8 mouse cellular contexts compared by ENCODE assay signal in genomic region chr7:74423928-74424850, GRCm38 (mm10).
A peak's percentile ranks its signal among the peaks of the same experiment; 100 is the strongest.
DNase-seq lines count a peak whose midpoint lies in the region; ATAC-seq lines count a peak whose summit lies in the region.

No protein-coding gene starts in this region.

- H3K27ac ChIP-seq in hindbrain, embryonic 11.5 days (ENCODE audit: low read depth, low read length), result no peak overlapping the region
- H3K27ac ChIP-seq in hindbrain, embryonic 10.5 days, result no peak overlapping the region
- 0 out of 2 replicates have a peak overlapping the region, but pooled peaks have one; percentile 14 for H3K27ac ChIP-seq in forebrain, embryonic 16.5 days (ENCODE audit: low read length)
- H3K27ac ChIP-seq in stomach, embryonic 14.5 days (ENCODE audit: low read length), result peak overlapping the region; percentile 39; the same call in 1 of the 2 replicates

- no peaks in the 10 kb centered on the region for H3K27me3 ChIP-seq in hindbrain, embryonic 11.5 days (ENCODE audit: control insufficient read depth, insufficient read depth, low read length)
- no peaks in the 10 kb centered on the region for H3K27me3 ChIP-seq in hindbrain, embryonic 10.5 days (ENCODE audit: insufficient read depth, poor library complexity, severe bottlenecking)
- H3K27me3 ChIP-seq in forebrain, embryonic 16.5 days (replicated peaks; ENCODE audit: control insufficient read depth, insufficient read depth, low read length), result no peaks in the 10 kb centered on the region
- no peaks in the 10 kb centered on the region for H3K27me3 ChIP-seq in stomach, embryonic 14.5 days (ENCODE audit: control insufficient read depth, insufficient read depth, low read length)

- no peaks in the 10 kb centered on the region for H3K4me1 ChIP-seq in hindbrain, embryonic 11.5 days (replicated peaks; ENCODE audit: control insufficient read depth, insufficient read depth, low read length)
- peaks cover 16% of the 10 kb centered on the region for H3K4me1 ChIP-seq in hindbrain, embryonic 10.5 days (replicated peaks)
- peaks cover 25% of the 10 kb centered on the region for H3K4me1 ChIP-seq in forebrain, embryonic 16.5 days (replicated peaks; ENCODE audit: control insufficient read depth, insufficient read depth, low read length)
- peaks cover 12% of the 10 kb centered on the region; the same call in 1 of the 2 replicates for H3K4me1 ChIP-seq in stomach, embryonic 14.5 days (ENCODE audit: control insufficient read depth, insufficient read depth, low read length)

- 73% methylated on average over 9 of the region's 9 CpGs for WGBS in hindbrain, embryonic 11.5 days
- 68% methylated on average over 9 of the region's 9 CpGs for WGBS in hindbrain, embryonic 10.5 days
- WGBS in forebrain, embryonic 16.5 days, result 34% methylated on average over 9 of the region's 9 CpGs
- WGBS in stomach, embryonic 14.5 days, result 33% methylated on average over 9 of the region's 9 CpGs

- no peak overlapping the region for H3K4me2 ChIP-seq in hindbrain, embryonic 11.5 days (replicated peaks; ENCODE audit: low read depth, low read length)
- no peak overlapping the region for H3K4me2 ChIP-seq in forebrain, embryonic 16.5 days (ENCODE audit: low read length)
- H3K4me2 ChIP-seq in stomach, embryonic 14.5 days (replicated peaks; ENCODE audit: low read depth, low read length), result no peak overlapping the region

- no peaks in the 10 kb centered on the region for H3K9me3 ChIP-seq in hindbrain, embryonic 11.5 days (ENCODE audit: control insufficient read depth, low read length)
- H3K9me3 ChIP-seq in hindbrain, embryonic 10.5 days, result no peaks in the 10 kb centered on the region
- H3K9me3 ChIP-seq in forebrain, embryonic 16.5 days (ENCODE audit: control insufficient read depth, low read length), result no peaks in the 10 kb centered on the region
- H3K9me3 ChIP-seq in stomach, embryonic 14.5 days (ENCODE audit: control insufficient read depth, low read depth, low read length), result no peaks in the 10 kb centered on the region

- ATAC-seq in hindbrain, embryonic 11.5 days (ENCODE audit: low FRiP score), result no peak
- peak; percentile 61 for ATAC-seq in forebrain, embryonic 16.5 days
- ATAC-seq in stomach, embryonic 14.5 days (ENCODE audit: insufficient number of reproducible peaks, insufficient read depth, low FRiP score, low read depth), result peak; percentile 77; the same call in 1 of the 2 replicates

- H3K36me3 ChIP-seq in hindbrain, embryonic 11.5 days (ENCODE audit: control insufficient read depth, insufficient read depth, low read length), result no peaks in the 10 kb centered on the region
- no peaks in the 10 kb centered on the region for H3K36me3 ChIP-seq in hindbrain, embryonic 10.5 days
- H3K36me3 ChIP-seq in forebrain, embryonic 16.5 days (ENCODE audit: control insufficient read depth, insufficient read depth), result no peaks in the 10 kb centered on the region
- H3K36me3 ChIP-seq in stomach, embryonic 14.5 days (ENCODE audit: control insufficient read depth, insufficient read depth, low read length), result no peaks in the 10 kb centered on the region

- H3K4me3 ChIP-seq in hindbrain, embryonic 11.5 days (ENCODE audit: low read depth, low read length), result no peak overlapping the region
- no peak overlapping the region for H3K4me3 ChIP-seq in hindbrain, embryonic 10.5 days
- no peak overlapping the region for H3K4me3 ChIP-seq in forebrain, embryonic 16.5 days (replicated peaks; ENCODE audit: low read length)
- no peak overlapping the region for H3K4me3 ChIP-seq in stomach, embryonic 14.5 days (ENCODE audit: low read depth, low read length)

- no peak overlapping the region for H3K9ac ChIP-seq in hindbrain, embryonic 11.5 days (ENCODE audit: low read depth, low read length)
- no peak overlapping the region for H3K9ac ChIP-seq in forebrain, embryonic 16.5 days (replicated peaks; ENCODE audit: low read depth, low read length)
- H3K9ac ChIP-seq in stomach, embryonic 14.5 days (replicated peaks; ENCODE audit: low read depth, low read length), result no peak overlapping the region

- DNase-seq in hindbrain, embryonic 11.5 days (ENCODE audit: low spot score), result peak; percentile 13
- no peak for DNase-seq in hindbrain, embryonic 10.5 days (ENCODE audit: low spot score)
- DNase-seq in adipocyte (ENCODE audit: low spot score), result peak; percentile 53
- DNase-seq in kidney, postnatal 36 days, result peak; percentile 68 to 76
- no peak for DNase-seq in natural killer cell, adult 2 months (ENCODE audit: low spot score in 2 of 2)
- DNase-seq in right cerebral cortex, postnatal 36 days (ENCODE audit: low spot score in 2 of 2), result no peak

Comparison
In these comparisons a context has a peak if more than half of its experiments do, and no peak if none do; other contexts are left out.
1. DNase-seq: peak in hindbrain, embryonic 11.5 days (single experiment), adipocyte (single experiment) and kidney, postnatal 36 days (2 of 2); none in hindbrain, embryonic 10.5 days (single experiment), natural killer cell, adult 2 months (0 of 2) and right cerebral cortex, postnatal 36 days (0 of 2).
2. H3K27ac ChIP-seq: peak in forebrain, embryonic 16.5 days (single experiment) and stomach, embryonic 14.5 days (single experiment); none in hindbrain, embryonic 11.5 days (single experiment) and hindbrain, embryonic 10.5 days (single experiment).